In genomic region chr2:152942898-152943515, GRCm38 (mm10) we compare ENCODE assay signal across 8 mouse cellular contexts. TPM values are rescaled to one million over a fixed set of nuclear protein-coding genes. Genes with fewer than 3 reads are reported as not detected.
DNase-seq lines count a peak whose midpoint lies in the region; ATAC-seq lines count a peak whose summit lies in the region.

No protein-coding gene starts in this region.

- H3K4me3 ChIP-seq in heart, embryonic 16.5 days (ENCODE audit: low read length): peak overlapping the region; percentile 55
- peak overlapping the region; percentile 34; the same call in 1 of the 2 replicates for H3K4me3 ChIP-seq in brown adipose tissue, adult 24 weeks (ENCODE audit: insufficient read depth, low read depth, low read length)
- H3K4me3 ChIP-seq in hindbrain, embryonic 10.5 days: peak overlapping the region; percentile 61
- H3K4me3 ChIP-seq in midbrain, embryonic 15.5 days: peak overlapping the region; percentile 47

- H3K9ac ChIP-seq in heart, embryonic 16.5 days (ENCODE audit: low read length): peak overlapping the region; percentile 21
- peak overlapping the region; percentile 43 for H3K9ac ChIP-seq in midbrain, embryonic 15.5 days

- H3K4me1 ChIP-seq in heart, embryonic 16.5 days (ENCODE audit: control insufficient read depth, insufficient read depth, low read length): peaks cover 10% of the 10 kb centered on the region
- H3K4me1 ChIP-seq in brown adipose tissue, adult 24 weeks (ENCODE audit: control insufficient read depth, insufficient read depth, insufficient read length, low read length): no peaks in the 10 kb centered on the region
- peaks cover 24% of the 10 kb centered on the region for H3K4me1 ChIP-seq in hindbrain, embryonic 10.5 days (replicated peaks)
- H3K4me1 ChIP-seq in midbrain, embryonic 15.5 days: peaks cover 14% of the 10 kb centered on the region

- no peak for DNase-seq in heart, adult 9 months (ENCODE audit: low spot score in 2 of 2)
- DNase-seq in hindbrain, embryonic 10.5 days (ENCODE audit: low spot score): peak; percentile 47
- no peak for DNase-seq in layer of hippocampus, adult 9-11 months
- no peak for DNase-seq in B cell, adult 2 months
- no peak for DNase-seq in yolk sac, embryonic 10.5 days (ENCODE audit: low spot score)

- no peak overlapping the region for H3K27ac ChIP-seq in heart, embryonic 16.5 days (ENCODE audit: low read length)
- no peak overlapping the region for H3K27ac ChIP-seq in brown adipose tissue, adult 24 weeks (replicated peaks; ENCODE audit: low read depth, low read length)
- peak overlapping the region; percentile 66 for H3K27ac ChIP-seq in hindbrain, embryonic 10.5 days
- H3K27ac ChIP-seq in midbrain, embryonic 15.5 days: no peak overlapping the region

- H3K36me3 ChIP-seq in heart, embryonic 16.5 days (ENCODE audit: control insufficient read depth, insufficient read depth): no peaks in the 10 kb centered on the region
- no peaks in the 10 kb centered on the region for H3K36me3 ChIP-seq in hindbrain, embryonic 10.5 days
- no peaks in the 10 kb centered on the region for H3K36me3 ChIP-seq in midbrain, embryonic 15.5 days (replicated peaks)

- H3K27me3 ChIP-seq in heart, embryonic 16.5 days (ENCODE audit: control insufficient read depth, insufficient read depth, low read length): peaks cover 72% of the 10 kb centered on the region
- peaks cover 99% of the 10 kb centered on the region for H3K27me3 ChIP-seq in hindbrain, embryonic 10.5 days (ENCODE audit: insufficient read depth, poor library complexity, severe bottlenecking)
- peaks cover 52% of the 10 kb centered on the region for H3K27me3 ChIP-seq in midbrain, embryonic 15.5 days (replicated peaks)

- under 1% methylated on average over 65 of the region's 65 CpGs for WGBS in heart, embryonic 16.5 days
- under 1% methylated on average over 64 of the region's 65 CpGs for WGBS in hindbrain, embryonic 10.5 days
- 1% methylated on average over 64 of the region's 65 CpGs for WGBS in midbrain, embryonic 15.5 days

- ATAC-seq in heart, embryonic 16.5 days (replicated peaks; ENCODE audit: extremely low read depth, insufficient read depth, low FRiP score): no peak
- ATAC-seq in midbrain, embryonic 15.5 days (replicated peaks): peak; percentile 32; the same call in 1 of the 2 replicates

- no peaks in the 10 kb centered on the region for H3K9me3 ChIP-seq in heart, embryonic 16.5 days (replicated peaks; ENCODE audit: control insufficient read depth, low read length)
- no peaks in the 10 kb centered on the region for H3K9me3 ChIP-seq in hindbrain, embryonic 10.5 days
- no peaks in the 10 kb centered on the region for H3K9me3 ChIP-seq in midbrain, embryonic 15.5 days

- peak overlapping the region; percentile 84 for H3K4me2 ChIP-seq in heart, embryonic 16.5 days (ENCODE audit: low read depth, low read length)
- H3K4me2 ChIP-seq in midbrain, embryonic 15.5 days: peak overlapping the region; percentile 97

RNA-seq across cellular contexts. Expression of gene Dusp15, which starts 8.5 kb away (rescaled TPM):
- 0.10 and 0.33 TPM in 2 replicates for polyA plus RNA-seq in heart, embryonic 16.5 days (2015; fragmentation: Nextera tagmentation; extraction: Ambion mirVana)
- not detected in 2 replicates for polyA plus RNA-seq in brown adipose tissue, adult 24 weeks (2012; ENCODE audit: insufficient read depth, insufficient read length, missing spikeins)
- polyA plus RNA-seq in hindbrain, embryonic 10.5 days (2016; fragmentation: Nextera tagmentation; extraction: Ambion mirVana): 1.1 and 1.4 TPM in 2 replicates
- 9.9 and 14.0 TPM in 2 replicates for polyA plus RNA-seq in midbrain, embryonic 15.5 days (2015; fragmentation: Nextera tagmentation; extraction: Ambion mirVana)

RNA-seq across cellular contexts. Expression of gene Foxs1, which starts 10.0 kb away (rescaled TPM):
- polyA plus RNA-seq in heart, embryonic 16.5 days (2015; fragmentation: Nextera tagmentation; extraction: Ambion mirVana): 6.1 and 6.6 TPM in 2 replicates
- polyA plus RNA-seq in brown adipose tissue, adult 24 weeks (2012; ENCODE audit: insufficient read depth, insufficient read length, missing spikeins): 1.1 and 2.6 TPM in 2 replicates
- polyA plus RNA-seq in hindbrain, embryonic 10.5 days (2016; fragmentation: Nextera tagmentation; extraction: Ambion mirVana): 0.56 and 1.0 TPM in 2 replicates
- polyA plus RNA-seq in midbrain, embryonic 15.5 days (2015; fragmentation: Nextera tagmentation; extraction: Ambion mirVana): 4.3 and 4.4 TPM in 2 replicates

RNA-seq across cellular contexts. Expression of gene Ttll9, which starts 19.3 kb away (rescaled TPM):
- 0.95 and 1.1 TPM in 2 replicates for polyA plus RNA-seq in heart, embryonic 16.5 days (2015; fragmentation: Nextera tagmentation; extraction: Ambion mirVana)
- polyA plus RNA-seq in brown adipose tissue, adult 24 weeks (2012; ENCODE audit: insufficient read depth, insufficient read length, missing spikeins): not detected in 2 replicates
- polyA plus RNA-seq in hindbrain, embryonic 10.5 days (2016; fragmentation: Nextera tagmentation; extraction: Ambion mirVana): 1.6 and 1.9 TPM in 2 replicates
- 8.8 and 8.9 TPM in 2 replicates for polyA plus RNA-seq in midbrain, embryonic 15.5 days (2015; fragmentation: Nextera tagmentation; extraction: Ambion mirVana)

RNA-seq across cellular contexts. Expression of gene Mylk2, which starts 31.9 kb away (rescaled TPM):
- 0.10 and 0.32 TPM in 2 replicates for polyA plus RNA-seq in heart, embryonic 16.5 days (2015; fragmentation: Nextera tagmentation; extraction: Ambion mirVana)
- polyA plus RNA-seq in brown adipose tissue, adult 24 weeks (2012; ENCODE audit: insufficient read depth, insufficient read length, missing spikeins): 4.3 and 6.2 TPM in 2 replicates
- polyA plus RNA-seq in hindbrain, embryonic 10.5 days (2016; fragmentation: Nextera tagmentation; extraction: Ambion mirVana): 0.05 and 0.14 TPM in 2 replicates
- polyA plus RNA-seq in midbrain, embryonic 15.5 days (2015; fragmentation: Nextera tagmentation; extraction: Ambion mirVana): not detected in 2 replicates
